Mouse (Mus musculus): ENCODE measurements at regions not wholly inside any gene's neighbourhood (a gene's known extent, or its start where the extent isn't known, plus 50 kb on each side); places are given as distances from the start of the nearest gene placed in this dataset.

DNA sequence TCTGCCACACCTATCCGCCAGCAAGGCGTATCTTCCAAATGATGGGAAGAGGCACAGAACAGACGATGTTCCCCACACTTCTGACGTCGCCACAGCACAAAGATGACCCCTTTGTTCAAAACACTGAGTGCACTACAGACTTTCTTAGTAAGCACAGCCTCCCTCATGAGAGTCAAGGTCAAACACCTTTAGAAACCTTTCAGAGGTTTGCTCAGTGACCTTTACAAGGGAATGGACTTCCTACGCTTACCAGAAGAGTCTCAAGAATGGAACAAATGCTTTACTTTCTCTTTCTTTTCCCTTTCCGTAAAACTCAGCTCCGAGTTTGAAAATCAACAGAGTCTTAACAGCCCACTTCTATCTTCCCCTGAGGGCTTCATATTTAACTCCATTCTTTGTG lies 283.4 kb downstream of the Nkx6-1 start:
- no peak for DNase-seq (ENCODE audit: low read depth, low spot score)
- no peaks in the 10 kb centered on the region for H3K79me2 ChIP-seq (ENCODE audit: control insufficient read depth, insufficient read depth, low read length, poor library complexity)
- no peak for TF ChIP-seq ETS1 (IDR thresholded peaks at IDR 0.05; ENCODE audit: low read depth, low read length)
- no peak for TF ChIP-seq MAZ (IDR thresholded peaks at IDR 0.05; ENCODE audit: low read depth, low read length)
- TF ChIP-seq RAD21 (IDR thresholded peaks at IDR 0.05; ENCODE audit: low read depth, low read length), result no peak
- no peak for TF ChIP-seq CTCF (IDR thresholded peaks at IDR 0.05 in 2 of 3, conservative IDR thresholded peaks at IDR 0.05 in 1 of 3; ENCODE audit: control insufficient read depth in 1 of 3, insufficient read depth in 1 of 3, low read depth in 2 of 3, low read length in 3 of 3, poor library complexity in 1 of 3, severe bottlenecking in 1 of 3)
- no peak for TF ChIP-seq CHD1 (IDR thresholded peaks at IDR 0.05; ENCODE audit: low read depth, low read length)
- no peak for TF ChIP-seq NRF1 (IDR thresholded peaks at IDR 0.05; ENCODE audit: insufficient read depth, low read depth, low read length, poor library complexity, severe bottlenecking)
- no peak for TF ChIP-seq JUND (IDR thresholded peaks at IDR 0.05; ENCODE audit: low read depth, low read length)
- H3K27ac ChIP-seq (ENCODE audit: control insufficient read depth, low read depth, low read length), result no peak overlapping the region
- H3K4me1 ChIP-seq (ENCODE audit: control insufficient read depth in 1 of 2, insufficient read depth in 2 of 2, low read length in 2 of 2), result no peaks in the 10 kb centered on the region
- H3K36me3 ChIP-seq (ENCODE audit: control insufficient read depth in 1 of 2, insufficient read depth in 2 of 2, low read length in 2 of 2), result no peaks in the 10 kb centered on the region
- H3K27me3 ChIP-seq (ENCODE audit: control insufficient read depth in 1 of 2, insufficient read depth in 2 of 2, low read length in 2 of 2), result no peaks in the 10 kb centered on the region
- H3K9ac ChIP-seq (ENCODE audit: control insufficient read depth, low read depth, low read length, poor library complexity, severe bottlenecking), result no peak overlapping the region
- no peak overlapping the region for H3K4me3 ChIP-seq (ENCODE audit: control insufficient read depth in 1 of 2, insufficient read depth in 1 of 2, low read depth in 2 of 2, low read length in 2 of 2)
- no peaks in the 10 kb centered on the region for H3K9me3 ChIP-seq (replicated peaks; ENCODE audit: insufficient read depth, low read length)

DNA sequence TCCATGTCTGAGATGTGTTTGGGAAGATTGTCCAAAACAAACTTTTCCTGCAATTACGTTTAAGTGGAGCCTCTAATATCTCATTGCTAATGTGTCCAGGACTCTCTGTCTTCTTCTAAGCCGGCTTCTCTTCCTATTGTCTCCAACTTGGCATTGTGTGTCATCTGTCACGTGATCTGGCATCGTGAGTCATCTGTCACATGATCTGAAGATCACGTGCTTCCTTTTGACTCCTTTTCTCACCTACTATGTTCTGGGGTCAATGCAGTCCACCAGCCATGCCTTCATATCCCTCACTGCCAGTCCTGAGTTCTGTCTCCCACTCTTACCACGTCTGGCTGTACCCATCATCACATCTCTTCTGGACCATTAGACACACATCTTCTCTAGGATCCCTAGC lies 288.1 kb downstream of the Nkx6-1 start:
- no peak overlapping the region for H3K4me3 ChIP-seq (ENCODE audit: control insufficient read depth in 1 of 2, insufficient read depth in 1 of 2, low read depth in 2 of 2, low read length in 2 of 2)
- no peaks in the 10 kb centered on the region for H3K4me1 ChIP-seq (ENCODE audit: control insufficient read depth in 1 of 2, insufficient read depth in 2 of 2, low read length in 2 of 2)
- H3K27me3 ChIP-seq (ENCODE audit: control insufficient read depth in 1 of 2, insufficient read depth in 2 of 2, low read length in 2 of 2), result no peaks in the 10 kb centered on the region
- no peaks in the 10 kb centered on the region for H3K9me3 ChIP-seq (replicated peaks; ENCODE audit: insufficient read depth, low read length)
- no peaks in the 10 kb centered on the region for H3K79me2 ChIP-seq (ENCODE audit: control insufficient read depth, insufficient read depth, low read length, poor library complexity)
- TF ChIP-seq MAFK (IDR thresholded peaks at IDR 0.05; ENCODE audit: borderline replicate concordance, low read depth, low read length), result no peak
- no peak for TF ChIP-seq ELF1 (IDR thresholded peaks at IDR 0.05; ENCODE audit: low read depth, low read length)
- no peak for TF ChIP-seq MEF2A (IDR thresholded peaks at IDR 0.05; ENCODE audit: extremely low read depth, insufficient replicate concordance, low read depth, low read length, poor library complexity, severe bottlenecking)
- TF ChIP-seq POLR2AphosphoS5 (IDR thresholded peaks at IDR 0.05; ENCODE audit: borderline replicate concordance, low read depth, low read length), result no peak
- no peak for TF ChIP-seq RAD21 (IDR thresholded peaks at IDR 0.05; ENCODE audit: low read depth, low read length)
- TF ChIP-seq NRF1 (IDR thresholded peaks at IDR 0.05; ENCODE audit: insufficient read depth, low read depth, low read length, poor library complexity, severe bottlenecking), result no peak
- TF ChIP-seq CHD1 (IDR thresholded peaks at IDR 0.05; ENCODE audit: low read depth, low read length), result no peak
- TF ChIP-seq RCOR1 (IDR thresholded peaks at IDR 0.05; ENCODE audit: low read depth, low read length), result no peak
- TF ChIP-seq TAL1 (IDR thresholded peaks at IDR 0.05; ENCODE audit: low read length), result no peak
- no peak for TF ChIP-seq USF2 (IDR thresholded peaks at IDR 0.05; ENCODE audit: borderline replicate concordance in 1 of 2, insufficient read depth in 1 of 2, low read depth in 1 of 2, low read length in 2 of 2)
- TF ChIP-seq TCF12 (IDR thresholded peaks at IDR 0.05; ENCODE audit: low read depth, low read length), result no peak
- TF ChIP-seq ZNF384 (IDR thresholded peaks at IDR 0.05; ENCODE audit: low read depth, low read length), result no peak
- TF ChIP-seq HCFC1 (IDR thresholded peaks at IDR 0.05; ENCODE audit: low read depth, low read length), result no peak
- no peak for TF ChIP-seq POLR2A (IDR thresholded peaks at IDR 0.05; ENCODE audit: control insufficient read depth in 1 of 2, insufficient read depth in 1 of 2, low read depth in 1 of 2, low read length in 2 of 2, poor library complexity in 1 of 2)
- no peak for TF ChIP-seq UBTF (IDR thresholded peaks at IDR 0.05; ENCODE audit: borderline replicate concordance, insufficient read depth, low read depth, low read length)
- no peak for TF ChIP-seq MYC (IDR thresholded peaks at IDR 0.05; ENCODE audit: low read depth, low read length)
- no peak for TF ChIP-seq ZC3H11A (IDR thresholded peaks at IDR 0.05; ENCODE audit: low read depth, low read length)
- H3K27ac ChIP-seq (ENCODE audit: control insufficient read depth, low read depth, low read length), result no peak overlapping the region
- DNase-seq (ENCODE audit: low read depth, low spot score), result no peak
- H3K36me3 ChIP-seq (ENCODE audit: control insufficient read depth in 1 of 2, insufficient read depth in 2 of 2, low read length in 2 of 2), result no peaks in the 10 kb centered on the region
- no peak overlapping the region for H3K9ac ChIP-seq (ENCODE audit: control insufficient read depth, low read depth, low read length, poor library complexity, severe bottlenecking)
